Mouse (Mus musculus): Measurements from ENCODE around the gene 9130230L23Rik. TPM values are rescaled to one million over a fixed set of nuclear protein-coding genes. Genes with fewer than 3 reads are reported as not detected.

The 9130230L23Rik gene
- total RNA-seq, 2 experiments from 2014 or later: not detected

GRCm38 (mm10) chr5:65949822-65950221, 54.3 kb downstream of the 9130230L23Rik start:
- intact Hi-C loops (cut with DNase I): loop anchor here (5.0 kb wide), 1 partner anchor 188 kb away; the partner anchor contains the start of gene N4bp2
- no peak for TF ChIP-seq CTCF (IDR thresholded peaks at IDR 0.05)

GRCm38 (mm10) chr5:65941145-65941544, 62.9 kb downstream of the 9130230L23Rik start:
- H3K4me3 ChIP-seq: no peak overlapping the region
- intact Hi-C loops (cut with DNase I): no loop called here
- no peak for TF ChIP-seq CTCF (IDR thresholded peaks at IDR 0.05)
- no peak for DNase-seq (ENCODE audit: extremely low spot score in 1 of 2, low spot score in 2 of 2)
- no peak overlapping the region for H3K27ac ChIP-seq

More at GRCm38 (mm10) chr5:65949822-65950221, 54.3 kb downstream of the 9130230L23Rik start:
- Histone ChIP-seq H3K27ac (0 out of 2 replicates have a peak overlapping the region, but pooled peaks have one; percentile 32), H3K4me3 (no peak overlapping the region)
- no peak for DNase-seq (ENCODE audit: extremely low spot score in 1 of 2, low spot score in 2 of 2)

GRCm38 (mm10) chr5:65937998-65938715, 65.9 kb downstream of the 9130230L23Rik start:
- TF ChIP-seq CTCF (IDR thresholded peaks at IDR 0.05): peak; percentile 89
- H3K27ac ChIP-seq: no peak overlapping the region
- no peak overlapping the region for H3K4me3 ChIP-seq
- DNase-seq (ENCODE audit: extremely low spot score in 1 of 2, low spot score in 2 of 2): peak; percentile 74 to 81
- intact Hi-C loops (cut with DNase I): loop anchor here (1.0 to 5.0 kb wide), 3 partner anchors 115 to 236 kb away; partner anchors contain the start of gene N4bp2

- H3K27ac ChIP-seq: no peak overlapping the region
- intact Hi-C loops (cut with DNase I): loop anchor here (5.0 kb wide), 2 partner anchors 175 to 235 kb away; partner anchors contain the start of gene N4bp2
- no peak for TF ChIP-seq CTCF (IDR thresholded peaks at IDR 0.05)
- no peak overlapping the region for H3K4me3 ChIP-seq
- DNase-seq (ENCODE audit: extremely low spot score in 1 of 2, low spot score in 2 of 2): no peak
These were observed 66.9 kb downstream of the 9130230L23Rik start for GRCm38 (mm10) chr5:65937011-65937726.

- no peak for DNase-seq (ENCODE audit: extremely low spot score in 1 of 2, low spot score in 2 of 2)
- intact Hi-C loops (cut with DNase I): loop anchor here (5.0 kb wide), 2 partner anchors 172 to 232 kb away; partner anchors contain the start of gene N4bp2
- TF ChIP-seq CTCF (IDR thresholded peaks at IDR 0.05): no peak
- Histone ChIP-seq H3K4me3 (no peak within 1 kb of the TSS), H3K27ac (no peak within 1 kb of the TSS)
These were observed 69.3 kb downstream of the 9130230L23Rik start, which contains the start of gene Chrna9 for GRCm38 (mm10) chr5:65934783-65935182. Gene Chrna9, plus strand, starts transcription at chr5:65934921.

- no peak overlapping the region for H3K27ac ChIP-seq
- no peak for TF ChIP-seq CTCF (IDR thresholded peaks at IDR 0.05)
- intact Hi-C loops (cut with DNase I): no loop called here
- H3K4me3 ChIP-seq: no peak overlapping the region
- no peak for DNase-seq (ENCODE audit: extremely low spot score in 1 of 2, low spot score in 2 of 2)
These were observed 70.3 kb downstream of the 9130230L23Rik start for GRCm38 (mm10) chr5:65933764-65934163.

GRCm38 (mm10) chr5:65933258-65933657, 70.8 kb downstream of the 9130230L23Rik start:
- H3K27ac ChIP-seq: no peak overlapping the region
- no peak overlapping the region for H3K4me3 ChIP-seq
- TF ChIP-seq CTCF (IDR thresholded peaks at IDR 0.05): no peak
- intact Hi-C loops (cut with DNase I): no loop called here
- DNase-seq (ENCODE audit: extremely low spot score in 1 of 2, low spot score in 2 of 2): no peak

- DNase-seq (ENCODE audit: extremely low spot score in 1 of 2, low spot score in 2 of 2): no peak
- H3K27ac ChIP-seq: no peak overlapping the region
- no peak for TF ChIP-seq CTCF (IDR thresholded peaks at IDR 0.05)
- intact Hi-C loops (cut with DNase I): no loop called here
- no peak overlapping the region for H3K4me3 ChIP-seq
These were observed 73.9 kb downstream of the 9130230L23Rik start for GRCm38 (mm10) chr5:65930171-65930570.

Small RNA genes within 50 kb of the gene (microRNA-seq; reads per million reads assigned to microRNA genes)
- gene Gm25952: 0 reads per million in 2 experiments

Other genes starting within 250 kb of the 9130230L23Rik start
- 1 to 10 TPM; 6.4 to 7.7 TPM for gene N4bp2, start 240.8 kb downstream of the 9130230L23Rik start, total RNA-seq (2021)
- under 1 TPM; 0.63 to 0.84 TPM for gene Rhoh, start 143.1 kb downstream of the 9130230L23Rik start, total RNA-seq (2021)
- not detected for gene Chrna9, start 69.4 kb downstream of the 9130230L23Rik start, total RNA-seq (2021)
- gene Rbm47, start 168.8 kb upstream of the 9130230L23Rik start, total RNA-seq (2021): 1 to 10 TPM; 1.2 to 1.5 TPM

Data from left cerebral cortex, adult 2 months (tissue).